Mouse (Mus musculus) midbrain, postnatal 0 days (tissue): Measurements from ENCODE around the gene Gm9903. TPM values are rescaled to one million over a fixed set of nuclear protein-coding genes. Genes with fewer than 3 reads are reported as not detected.

Experiments
- ATAC-seq: fragments of 200-750 bp; cut with Nextera tagmentation; 2 replicates; pipeline ENCODE4 v1.8.0; 2017; ENCODE audit warnings: moderate number of reproducible peaks, mild to moderate bottlenecking, moderate TSS enrichment, moderate library complexity; ENCODE audit not compliant: low FRiP score
- DNase-seq: peaks from one replicate; pipeline ENCODE4 v3.0.0-alpha.2; 2015; ENCODE audit warnings: low spot score
- H3K27ac ChIP-seq: fragments of 300-500 bp; sonication (generic); 2 replicates; pipeline ENCODE4 v1.5.1; 2014; ENCODE audit warnings: low read depth, mild to moderate bottlenecking, low read length, mixed read lengths
- H3K27me3 ChIP-seq: fragments of 300-500 bp; sonication (generic); 2 replicates; pipeline ENCODE4 v1.6.1; 2014; ENCODE audit warnings: low read length, control low read depth, mixed read lengths; ENCODE audit not compliant: insufficient read depth
- H3K36me3 ChIP-seq: fragments of 300-500 bp; sonication (generic); 2 replicates; pipeline ENCODE4 v1.6.1; 2014; ENCODE audit warnings: low read length, control low read depth, mixed read lengths; ENCODE audit not compliant: insufficient read depth
- H3K4me1 ChIP-seq: fragments of 300-500 bp; sonication (generic); 2 replicates; pipeline ENCODE4 v1.6.1; 2014; ENCODE audit warnings: mild to moderate bottlenecking, control low read depth, antibody characterized with exemption, low read length, mixed read lengths; ENCODE audit not compliant: insufficient read depth
- H3K4me2 ChIP-seq: fragments of 300-500 bp; sonication (generic); 2 replicates; pipeline ENCODE4 v1.6.1; 2014; ENCODE audit warnings: low read depth, mild to moderate bottlenecking, low read length, mixed read lengths; ENCODE audit not compliant: poor library complexity, severe bottlenecking
- H3K4me3 ChIP-seq: fragments of 300-500 bp; sonication (generic); 2 replicates; pipeline ENCODE4 v1.5.1; 2014; ENCODE audit warnings: low read depth, mild to moderate bottlenecking, low read length, moderate library complexity
- H3K9ac ChIP-seq: fragments of 300-500 bp; sonication (generic); replicated peaks from 2 replicates; pipeline ENCODE4 v1.6.1; 2014; ENCODE audit warnings: mild to moderate bottlenecking, low read length, moderate library complexity, mixed read lengths; ENCODE audit not compliant: poor library complexity, severe bottlenecking
- H3K9me3 ChIP-seq: fragments of 300-500 bp; sonication (generic); 2 replicates; pipeline ENCODE4 v1.6.1; 2016; ENCODE audit warnings: low read length, control low read depth
- CTCF ChIP-seq: IDR thresholded peaks from 2 replicates; pipeline ENCODE4 v1.5.1; 2016; ENCODE audit warnings: antibody characterized with exemption, mild to moderate bottlenecking
- WGBS: fragments of 180-500 bp; shearing (Covaris S2); extraction: QIAGEN DNeasy Blood & Tissue Kit; methylation state at CpG from one replicate; pipeline ENCODE4 v1.1.7; 2014; 5-methylcytosine and 5-hydroxymethylcytosine counted together
- polyA plus RNA-seq: library from polyadenylated mRNA; unstranded; fragments of >200 nt; fragmentation: Nextera tagmentation; extraction: Ambion mirVana; gene quantifications from 2 replicates; pipeline ENCODE4 v1.2.1, GENCODE M21; 2015
- total RNA-seq: library from RNA; depleted of rRNA; stranded (reverse); fragments of >200 nt; gene quantifications from 2 replicates; pipeline ENCODE4 v1.2.3, GENCODE M21; 2014; rRNA removed

Gene Gm9903
- total and polyA plus RNA-seq, 2 experiments from 2014 or later, result 0.53 TPM; not detected in 1

GRCm38 (mm10) chr5:33675964-33676363, 46.2 kb downstream of the Gm9903 start:
- Histone ChIP-seq H3K27ac (no peak overlapping the region), H3K36me3 (no peaks in the 10 kb centered on the region; the same call in 1 of the 2 replicates), H3K4me1 (no peaks in the 10 kb centered on the region), H3K27me3 (no peaks in the 10 kb centered on the region), H3K9ac (no peak overlapping the region), H3K4me2 (no peak overlapping the region), H3K4me3 (no peak overlapping the region), H3K9me3 (no peaks in the 10 kb centered on the region)
- peak; percentile 72 for TF ChIP-seq CTCF
- DNase-seq (peak; percentile 67), ATAC-seq (no peak)
- WGBS, result 0% methylated on average over 1 of the region's 1 CpGs

DNA sequence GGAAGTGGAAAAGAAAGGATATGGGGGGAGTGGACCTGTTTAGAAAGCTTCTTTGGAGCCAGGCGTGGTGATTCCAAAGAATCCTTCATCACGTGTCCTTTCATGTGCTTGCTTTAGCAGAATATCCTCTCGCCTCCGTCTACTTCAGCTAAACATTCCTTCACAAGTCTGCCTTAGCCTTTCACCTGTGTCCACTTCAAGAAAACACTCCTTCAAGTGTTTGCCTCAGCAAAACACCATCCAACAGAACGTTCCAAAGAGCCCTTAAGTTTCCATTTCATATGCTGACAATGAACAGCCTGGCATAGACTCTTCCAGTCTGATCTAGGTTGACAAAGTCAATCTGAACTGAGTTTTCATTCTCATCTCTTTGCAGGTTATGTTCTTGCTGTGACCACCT, 48.5 kb downstream of the Gm9903 start:
- Histone ChIP-seq H3K9ac (no peak overlapping the region), H3K36me3 (no peaks in the 10 kb centered on the region), H3K4me3 (no peak overlapping the region), H3K27ac (no peak overlapping the region), H3K9me3 (no peaks in the 10 kb centered on the region), H3K4me1 (no peaks in the 10 kb centered on the region), H3K27me3 (no peaks in the 10 kb centered on the region), H3K4me2 (no peak overlapping the region)
- no peak for TF ChIP-seq CTCF
- DNase-seq (no peak), ATAC-seq (no peak)
- 90% methylated on average over 5 of the region's 5 CpGs for whole genome bisulfite sequencing

DNA sequence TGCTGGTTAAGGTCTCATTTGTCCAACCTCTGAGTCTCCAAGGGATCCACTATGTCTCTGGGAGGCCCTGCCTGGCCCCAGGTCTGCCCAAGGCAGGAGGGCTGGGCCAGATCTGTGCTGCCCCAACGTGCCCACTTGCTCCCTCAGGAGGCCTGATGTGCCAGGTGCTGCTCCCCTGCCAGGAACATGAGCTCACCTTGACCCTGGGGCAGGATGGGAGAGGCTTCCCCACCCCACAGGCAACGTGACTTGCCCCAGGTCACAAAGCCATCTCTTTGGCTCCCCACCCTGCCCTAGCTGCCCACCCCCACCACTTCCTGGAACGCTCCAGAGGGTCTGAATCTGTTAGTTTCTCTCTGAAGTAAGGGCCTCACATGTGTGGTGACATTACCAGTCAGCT, 51.3 kb downstream of the Gm9903 start:
- no peak for TF ChIP-seq CTCF
- H3K27ac ChIP-seq, result no peak overlapping the region
- no peak overlapping the region for H3K4me2 ChIP-seq
- no peaks in the 10 kb centered on the region for H3K9me3 ChIP-seq
- 72% methylated on average over 3 of the region's 3 CpGs for WGBS
- DNase-seq (no peak), ATAC-seq (no peak)
- no peaks in the 10 kb centered on the region for H3K4me1 ChIP-seq
- H3K27me3 ChIP-seq, result no peaks in the 10 kb centered on the region
- H3K9ac ChIP-seq, result no peak overlapping the region
- H3K4me3 ChIP-seq, result no peak overlapping the region
- H3K36me3 ChIP-seq, result no peaks in the 10 kb centered on the region

Other genes with a start within 250 kb of the Gm9903 start
- 0.60 and 1.0 TPM in 2 replicates for gene Nkx1-1, start 195.9 kb upstream of the Gm9903 start, total RNA-seq
- 0.18 TPM in 1 of 2 replicates, not detected in the other for gene Nkx1-1, start 195.9 kb upstream of the Gm9903 start, polyA plus RNA-seq
- 29.1 and 41.2 TPM in 2 replicates for gene Fam53a, start 290 bp upstream of the Gm9903 start, total RNA-seq
- 27.3 and 28.0 TPM in 2 replicates for gene Fam53a, start 290 bp upstream of the Gm9903 start, polyA plus RNA-seq
- 91.2 and 99.5 TPM in 2 replicates for gene Slbp, start 22.6 kb downstream of the Gm9903 start, total RNA-seq
- 119 and 126 TPM in 2 replicates for gene Slbp, start 22.6 kb downstream of the Gm9903 start, polyA plus RNA-seq
- gene Tacc3, start 28.2 kb downstream of the Gm9903 start, total RNA-seq, result 9.9 and 17.4 TPM in 2 replicates
- gene Tacc3, start 28.2 kb downstream of the Gm9903 start, polyA plus RNA-seq, result 18.7 and 21.3 TPM in 2 replicates
- 26.0 and 29.5 TPM in 2 replicates for gene Tmem129, start 28.5 kb downstream of the Gm9903 start, total RNA-seq
- 17.3 and 21.4 TPM in 2 replicates for gene Tmem129, start 28.5 kb downstream of the Gm9903 start, polyA plus RNA-seq
- 71.3 and 81.6 TPM in 2 replicates for gene Fgfr3, start 91.7 kb downstream of the Gm9903 start, total RNA-seq
- gene Fgfr3, start 91.7 kb downstream of the Gm9903 start, polyA plus RNA-seq, result 24.5 and 28.1 TPM in 2 replicates
- 44.1 and 61.7 TPM in 2 replicates for gene Letm1, start 152.9 kb downstream of the Gm9903 start, total RNA-seq
- gene Letm1, start 152.9 kb downstream of the Gm9903 start, polyA plus RNA-seq, result 78.2 and 83.4 TPM in 2 replicates
- 108 and 121 TPM in 2 replicates for gene Nsd2, start 190.8 kb downstream of the Gm9903 start, total RNA-seq
- gene Nsd2, start 190.8 kb downstream of the Gm9903 start, polyA plus RNA-seq, result 59.6 and 72.1 TPM in 2 replicates